Mouse (Mus musculus): Measurements from ENCODE around the gene Bach2. TPM values are rescaled to one million over a fixed set of nuclear protein-coding genes. Genes with fewer than 3 reads are reported as not detected.

Bach2 gene
- polyA plus RNA-seq, 1 experiment from 2014 or later, result 1.1 TPM

DNA sequence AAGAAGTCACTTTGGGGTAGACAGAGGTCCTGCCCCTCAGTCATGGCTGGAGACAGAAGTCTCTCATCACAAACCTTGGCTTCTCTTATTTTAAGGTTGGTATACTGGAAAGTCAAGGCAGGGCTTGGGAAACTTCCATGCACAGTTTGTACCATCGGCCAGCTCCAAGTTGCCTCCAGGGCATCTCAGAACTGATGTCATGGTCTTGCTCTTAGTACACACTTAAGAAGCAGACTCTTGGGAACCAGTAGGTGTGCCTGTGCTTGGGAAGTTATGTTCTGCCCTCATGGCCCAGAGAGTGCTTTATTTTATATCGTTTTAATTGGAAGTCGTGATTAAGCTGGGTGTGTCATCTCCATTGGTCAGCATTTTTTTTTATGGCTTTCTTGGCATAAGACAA, 80.7 kb downstream of the Bach2 start:
- 94% methylated on average over 3 of the region's 3 CpGs for WGBS
- no peak overlapping the region for H3K9ac ChIP-seq (ENCODE audit: low read depth, low read length)
- no peak overlapping the region for H3K4me3 ChIP-seq (ENCODE audit: low read depth, low read length)
- no peaks in the 10 kb centered on the region for H3K4me1 ChIP-seq (replicated peaks; ENCODE audit: control insufficient read depth, insufficient read depth, low read length)
- no peak overlapping the region for H3K27ac ChIP-seq (ENCODE audit: low read depth, low read length)
- H3K27me3 ChIP-seq (replicated peaks; ENCODE audit: control insufficient read depth, insufficient read depth, low read length), result no peaks in the 10 kb centered on the region
- H3K4me2 ChIP-seq (replicated peaks; ENCODE audit: low read depth), result no peak overlapping the region
- H3K36me3 ChIP-seq (ENCODE audit: control insufficient read depth, insufficient read depth), result no peaks in the 10 kb centered on the region
- no peak for ATAC-seq
- TF ChIP-seq CTCF (IDR thresholded peaks at IDR 0.05; ENCODE audit: low read depth), result no peak
- H3K9me3 ChIP-seq (ENCODE audit: control insufficient read depth), result no peaks in the 10 kb centered on the region

GRCm38 (mm10) chr4:32320039-32320438, 81.4 kb downstream of the Bach2 start:
- Histone ChIP-seq H3K36me3 (ENCODE audit: control insufficient read depth, insufficient read depth) (no peaks in the 10 kb centered on the region), H3K27ac (ENCODE audit: low read depth, low read length) (no peak overlapping the region), H3K27me3 (replicated peaks; ENCODE audit: control insufficient read depth, insufficient read depth, low read length) (no peaks in the 10 kb centered on the region), H3K9ac (ENCODE audit: low read depth, low read length) (no peak overlapping the region), H3K4me1 (replicated peaks; ENCODE audit: control insufficient read depth, insufficient read depth, low read length) (no peaks in the 10 kb centered on the region), H3K4me3 (ENCODE audit: low read depth, low read length) (no peak overlapping the region), H3K9me3 (ENCODE audit: control insufficient read depth) (no peaks in the 10 kb centered on the region), H3K4me2 (replicated peaks; ENCODE audit: low read depth) (no peak overlapping the region)
- ATAC-seq, result no peak
- WGBS, result 89% methylated on average over 1 of the region's 1 CpGs
- no peak for TF ChIP-seq CTCF (IDR thresholded peaks at IDR 0.05; ENCODE audit: low read depth)

DNA sequence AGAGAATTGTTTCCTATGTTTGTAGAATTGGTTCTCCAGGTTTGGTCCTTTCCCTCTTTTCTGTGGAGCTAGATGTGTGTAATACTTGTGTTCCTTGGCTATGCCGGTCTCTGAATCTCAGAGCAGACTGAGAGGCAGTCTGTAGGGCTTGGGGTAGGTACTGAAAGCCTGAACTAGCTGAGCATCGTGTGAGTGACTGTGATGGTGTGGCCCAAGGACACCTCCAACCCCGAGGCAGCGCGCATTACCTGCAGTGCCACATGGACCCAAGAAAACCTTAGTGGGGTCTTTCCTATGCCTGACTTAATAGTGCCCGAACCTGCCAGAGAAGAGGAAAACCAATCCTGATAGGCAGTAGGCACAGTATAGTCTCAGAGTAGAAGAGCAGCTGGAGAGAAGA, 85.5 kb downstream of the Bach2 start:
- WGBS, result 93% methylated on average over 6 of the region's 6 CpGs
- ATAC-seq, result no peak
- TF ChIP-seq CTCF (IDR thresholded peaks at IDR 0.05; ENCODE audit: low read depth), result no peak
- Histone ChIP-seq H3K27ac (ENCODE audit: low read depth, low read length) (no peak overlapping the region), H3K4me2 (replicated peaks; ENCODE audit: low read depth) (no peak overlapping the region), H3K4me3 (ENCODE audit: low read depth, low read length) (no peak overlapping the region), H3K9ac (ENCODE audit: low read depth, low read length) (no peak overlapping the region), H3K9me3 (ENCODE audit: control insufficient read depth) (no peaks in the 10 kb centered on the region), H3K27me3 (replicated peaks; ENCODE audit: control insufficient read depth, insufficient read depth, low read length) (no peaks in the 10 kb centered on the region), H3K4me1 (replicated peaks; ENCODE audit: control insufficient read depth, insufficient read depth, low read length) (no peaks in the 10 kb centered on the region), H3K36me3 (ENCODE audit: control insufficient read depth, insufficient read depth) (no peaks in the 10 kb centered on the region)

GRCm38 (mm10) chr4:32324967-32325366, 86.4 kb downstream of the Bach2 start:
- Histone ChIP-seq H3K9me3 (ENCODE audit: control insufficient read depth) (no peaks in the 10 kb centered on the region), H3K4me1 (replicated peaks; ENCODE audit: control insufficient read depth, insufficient read depth, low read length) (no peaks in the 10 kb centered on the region), H3K4me3 (ENCODE audit: low read depth, low read length) (no peak overlapping the region), H3K27me3 (replicated peaks; ENCODE audit: control insufficient read depth, insufficient read depth, low read length) (no peaks in the 10 kb centered on the region), H3K9ac (ENCODE audit: low read depth, low read length) (no peak overlapping the region), H3K27ac (ENCODE audit: low read depth, low read length) (no peak overlapping the region), H3K4me2 (replicated peaks; ENCODE audit: low read depth) (no peak overlapping the region), H3K36me3 (ENCODE audit: control insufficient read depth, insufficient read depth) (no peaks in the 10 kb centered on the region)
- TF ChIP-seq CTCF (IDR thresholded peaks at IDR 0.05; ENCODE audit: low read depth), result no peak
- ATAC-seq, result no peak
- 79% methylated on average over 4 of the region's 4 CpGs for WGBS

DNA sequence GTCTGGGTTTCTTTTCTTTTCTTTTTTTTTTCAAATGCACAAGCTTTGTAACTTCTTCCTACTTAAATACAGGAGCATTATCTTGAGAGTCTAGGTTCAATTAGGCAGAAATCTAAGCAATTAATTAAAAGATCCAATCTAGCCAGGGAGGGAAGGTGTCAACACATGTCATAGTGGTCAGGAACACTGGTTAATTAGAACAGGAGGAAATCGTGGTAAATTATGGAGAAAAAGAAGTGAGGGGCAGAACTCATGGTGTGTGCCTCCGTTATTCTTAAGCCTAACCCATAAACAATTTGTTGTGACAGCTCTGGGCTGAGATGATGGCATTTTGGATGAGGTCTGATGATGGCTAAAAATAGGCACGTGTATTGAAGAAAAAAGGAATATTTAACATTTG, 87.0 kb downstream of the Bach2 start:
- no peaks in the 10 kb centered on the region for H3K4me1 ChIP-seq (replicated peaks; ENCODE audit: control insufficient read depth, insufficient read depth, low read length)
- no peaks in the 10 kb centered on the region for H3K36me3 ChIP-seq (ENCODE audit: control insufficient read depth, insufficient read depth)
- H3K27me3 ChIP-seq (replicated peaks; ENCODE audit: control insufficient read depth, insufficient read depth, low read length), result no peaks in the 10 kb centered on the region
- TF ChIP-seq CTCF (IDR thresholded peaks at IDR 0.05; ENCODE audit: low read depth), result no peak
- H3K9ac ChIP-seq (ENCODE audit: low read depth, low read length), result no peak overlapping the region
- H3K4me2 ChIP-seq (replicated peaks; ENCODE audit: low read depth), result no peak overlapping the region
- 61% methylated on average over 3 of the region's 3 CpGs for WGBS
- H3K27ac ChIP-seq (ENCODE audit: low read depth, low read length), result no peak overlapping the region
- no peaks in the 10 kb centered on the region for H3K9me3 ChIP-seq (ENCODE audit: control insufficient read depth)
- no peak for ATAC-seq
- no peak overlapping the region for H3K4me3 ChIP-seq (ENCODE audit: low read depth, low read length)

GRCm38 (mm10) chr4:32326279-32326678, 87.7 kb downstream of the Bach2 start:
- no peak for TF ChIP-seq CTCF (IDR thresholded peaks at IDR 0.05; ENCODE audit: low read depth)
- ATAC-seq, result no peak
- Histone ChIP-seq H3K36me3 (ENCODE audit: control insufficient read depth, insufficient read depth) (no peaks in the 10 kb centered on the region), H3K4me3 (ENCODE audit: low read depth, low read length) (no peak overlapping the region), H3K4me2 (replicated peaks; ENCODE audit: low read depth) (no peak overlapping the region), H3K4me1 (replicated peaks; ENCODE audit: control insufficient read depth, insufficient read depth, low read length) (no peaks in the 10 kb centered on the region), H3K9ac (ENCODE audit: low read depth, low read length) (no peak overlapping the region), H3K27me3 (replicated peaks; ENCODE audit: control insufficient read depth, insufficient read depth, low read length) (no peaks in the 10 kb centered on the region), H3K27ac (ENCODE audit: low read depth, low read length) (no peak overlapping the region), H3K9me3 (ENCODE audit: control insufficient read depth) (no peaks in the 10 kb centered on the region)
- WGBS, result 70% methylated on average over 10 of the region's 10 CpGs

- no peaks in the 10 kb centered on the region for H3K27me3 ChIP-seq (replicated peaks; ENCODE audit: control insufficient read depth, insufficient read depth, low read length)
- 56% methylated on average over 3 of the region's 3 CpGs for WGBS
- H3K4me1 ChIP-seq (replicated peaks; ENCODE audit: control insufficient read depth, insufficient read depth, low read length), result no peaks in the 10 kb centered on the region
- no peak overlapping the region for H3K4me3 ChIP-seq (ENCODE audit: low read depth, low read length)
- no peaks in the 10 kb centered on the region for H3K9me3 ChIP-seq (ENCODE audit: control insufficient read depth)
- ATAC-seq, result no peak
- no peak for TF ChIP-seq CTCF (IDR thresholded peaks at IDR 0.05; ENCODE audit: low read depth)
- H3K27ac ChIP-seq (ENCODE audit: low read depth, low read length), result no peak overlapping the region
- no peaks in the 10 kb centered on the region for H3K36me3 ChIP-seq (ENCODE audit: control insufficient read depth, insufficient read depth)
- H3K9ac ChIP-seq (ENCODE audit: low read depth, low read length), result no peak overlapping the region
- H3K4me2 ChIP-seq (replicated peaks; ENCODE audit: low read depth), result no peak overlapping the region
Measured at GRCm38 (mm10) chr4:32326860-32327259, 88.3 kb downstream of the Bach2 start.
